Mouse (Mus musculus) central nervous system, embryonic 18 days (tissue): ENCODE results near the gene Aox1. TPM values are rescaled to one million over a fixed set of nuclear protein-coding genes. Genes with fewer than 3 reads are reported as not detected.

ENCODE experiments used
- polyA plus RNA-seq: library from polyadenylated mRNA; depleted of rRNA; stranded (reverse); fragments of >200 nt; gene quantifications from 2 replicates; pipeline ENCODE4 v1.2.3, GENCODE M21; 2012; rRNA removed

The Aox1 gene
- 0.45 and 0.56 TPM in 2 replicates for polyA plus RNA-seq

DNA sequence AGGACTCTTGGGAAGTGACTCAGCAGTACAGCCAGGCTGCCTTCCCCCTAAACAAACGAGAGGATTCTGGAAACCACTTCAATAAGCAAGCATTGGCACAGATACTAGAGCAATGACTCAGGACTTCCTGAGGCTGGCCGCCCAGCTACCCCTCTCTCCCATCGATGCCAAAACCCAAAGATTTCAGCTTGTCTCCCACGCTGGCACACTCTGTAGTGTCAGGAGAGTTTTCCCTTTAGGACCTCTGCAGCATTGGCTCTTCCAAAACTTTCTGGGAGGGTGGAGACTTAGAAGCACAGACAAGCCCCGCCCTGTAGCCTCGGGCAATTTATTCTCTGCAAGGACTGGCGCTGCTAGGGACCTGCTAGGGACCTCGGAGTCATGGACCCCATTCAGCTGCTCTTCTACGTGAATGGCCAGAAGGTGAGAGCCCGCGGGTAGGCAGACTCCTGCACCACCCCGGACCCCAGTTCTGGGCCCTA, at the start of gene Aox1:
Gene Aox1 (plus strand): TSS at position 296 of the 482 bp plus-strand sequence.

GRCm38 (mm10) chr1:57995432-57996132, 34.1 kb upstream of the Aox1 start, which contains the start of gene Sgo2a:
Gene Sgo2a (plus strand): TSS chr1:57995971.

DNA sequence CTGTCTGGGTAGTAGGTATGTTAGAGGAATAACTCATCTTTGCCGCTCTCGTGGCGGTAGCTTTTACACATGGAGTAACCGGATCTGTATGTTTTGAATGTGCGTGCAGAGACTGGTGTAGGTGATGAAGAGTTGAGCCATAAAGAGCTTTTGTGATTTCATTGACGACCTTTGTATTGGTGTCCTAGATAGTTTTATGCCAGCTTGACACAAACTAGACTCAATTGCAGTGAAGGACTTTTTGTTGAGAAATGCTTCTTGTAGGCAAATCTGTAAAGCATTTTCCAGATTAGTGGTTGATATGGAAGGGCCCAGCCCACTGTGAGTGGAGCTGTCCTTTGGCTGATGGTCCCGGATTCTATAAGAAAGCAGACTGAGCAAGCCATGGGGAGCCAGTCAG, 10.9 kb upstream of the Aox1 start, which contains the start of gene Kctd18:
Gene Kctd18 (minus strand): TSS at position 101 of the 400 bp plus-strand sequence.

DNA sequence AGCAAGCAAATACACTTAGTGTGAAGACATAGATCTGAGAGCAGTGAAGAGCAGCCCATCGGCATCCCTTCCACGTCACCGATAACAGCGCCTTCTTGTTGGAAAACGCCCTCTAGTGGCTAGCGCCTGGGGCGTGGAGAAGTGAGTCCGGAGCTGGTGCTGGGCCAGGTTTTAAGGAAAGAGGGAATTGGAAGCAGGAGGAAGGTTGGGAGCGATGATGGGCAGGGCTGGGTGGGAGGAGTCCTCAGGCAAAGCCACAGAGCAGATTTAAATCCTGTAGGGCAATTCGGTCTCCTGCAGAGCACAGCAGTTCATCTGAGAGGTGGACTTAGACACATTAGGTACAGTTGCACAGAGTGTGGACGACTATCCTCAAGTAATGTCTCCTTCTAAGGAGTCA, 83.1 kb downstream of the Aox1 start, which contains the start of gene Aox3:
Gene Aox3 (plus strand): TSS at position 251 of the 400 bp plus-strand sequence.

Other genes starting within 250 kb of the Aox1 start
- gene Sgo2a, start 34.0 kb upstream of the Aox1 start, polyA plus RNA-seq = 2.5 and 3.3 TPM in 2 replicates
- 38.3 and 38.7 TPM in 2 replicates for gene Kctd18, start 11.0 kb upstream of the Aox1 start, polyA plus RNA-seq
- gene Aox3, start 83.2 kb downstream of the Aox1 start, polyA plus RNA-seq = 0.41 and 0.49 TPM in 2 replicates
- 1.1 TPM in 2 replicates for gene Aox4, start 180.5 kb downstream of the Aox1 start, polyA plus RNA-seq
- gene Aox2, start 248.4 kb downstream of the Aox1 start, polyA plus RNA-seq = 0.01 and 0.06 TPM in 2 replicates